Mouse (Mus musculus): ENCODE data around the gene Crtac1.

DNA sequence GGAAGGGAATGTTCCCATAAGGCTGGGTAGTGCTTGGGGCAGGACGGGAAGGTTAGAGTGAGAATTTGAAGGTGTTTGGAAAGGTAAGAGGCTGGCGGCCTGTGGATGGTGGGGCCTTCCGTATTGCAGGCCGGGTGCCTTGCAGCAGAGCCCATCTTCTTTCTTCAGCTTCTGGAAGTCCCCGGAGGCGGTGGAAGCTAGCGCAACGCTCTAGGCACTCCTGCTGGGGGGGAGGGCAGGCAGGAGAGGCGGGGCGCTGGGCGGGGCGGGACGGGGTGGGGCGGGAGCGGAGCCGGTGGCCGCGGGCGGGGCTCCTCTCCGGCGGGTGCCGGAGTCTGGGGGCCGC is 176.2 kb downstream of the Crtac1 start:
- no peak for TF ChIP-seq TAL1 (IDR thresholded peaks at IDR 0.05; ENCODE audit: low read length)
- TF ChIP-seq GATA1 (IDR thresholded peaks at IDR 0.05; ENCODE audit: low read length) = no peak

Data from erythroblast, embryonic 14.5 days (primary cell).